Mouse (Mus musculus): ENCODE data around the gene Akt1. TPM values are rescaled to one million over a fixed set of nuclear protein-coding genes. Genes with fewer than 3 reads are reported as not detected.

The Akt1 gene
- polyA plus RNA-seq, 2 experiments from 2014 or later, result 14.6 to 18.4 TPM

- ATAC-seq, result no peak
Measured at GRCm38 (mm10) chr12:112625700-112626099, 49.0 kb downstream of the Akt1 start.

- ATAC-seq, result peak; percentile 43
Measured at GRCm38 (mm10) chr12:112623742-112624141, 50.9 kb downstream of the Akt1 start.

- no peak for ATAC-seq
Measured at GRCm38 (mm10) chr12:112621900-112622299, 52.8 kb downstream of the Akt1 start.

GRCm38 (mm10) chr12:112620354-112621061 is 54.2 kb downstream of the Akt1 start:
- peak; percentile 12 for ATAC-seq

GRCm38 (mm10) chr12:112619686-112620353 is 54.9 kb downstream of the Akt1 start, which contains the start of gene Adssl1:
Gene Adssl1, plus strand, starts transcription at chr12:112620045.
- ATAC-seq, result peak; percentile 36

GRCm38 (mm10) chr12:112618981-112619685 is 55.6 kb downstream of the Akt1 start:
- ATAC-seq, result peak; percentile 63

GRCm38 (mm10) chr12:112617898-112618380 is 56.7 kb downstream of the Akt1 start:
- peak; percentile 61 for ATAC-seq

GRCm38 (mm10) chr12:112617184-112617583 is 57.5 kb downstream of the Akt1 start:
- peak; percentile 44 for ATAC-seq

GRCm38 (mm10) chr12:112616668-112617067 is 58.0 kb downstream of the Akt1 start:
- ATAC-seq, result no peak

GRCm38 (mm10) chr12:112609031-112609430 is 65.7 kb downstream of the Akt1 start:
- no peak for ATAC-seq

- ATAC-seq, result no peak
Measured at GRCm38 (mm10) chr12:112606998-112607397, 67.7 kb downstream of the Akt1 start.

- ATAC-seq, result peak; percentile 89
Measured at GRCm38 (mm10) chr12:112605766-112606165, 68.9 kb downstream of the Akt1 start.

GRCm38 (mm10) chr12:112604709-112605649 is 69.7 kb downstream of the Akt1 start:
- no peak for ATAC-seq

GRCm38 (mm10) chr12:112604022-112604421 is 70.7 kb downstream of the Akt1 start:
- no peak for ATAC-seq

Other genes with a start within 250 kb of the Akt1 start
- gene A530016L24Rik, start 185.4 kb downstream of the Akt1 start, polyA plus RNA-seq (2017; shearing (Covaris generic)), result not detected
- not detected for gene Tmem179, start 158.1 kb downstream of the Akt1 start, polyA plus RNA-seq (2017; shearing (Covaris generic))
- 10 to 100 TPM in 1 of 2 experiments, 1 to 10 TPM in 1; 9.1 to 12.2 TPM for gene Inf2, start 86.1 kb downstream of the Akt1 start, polyA plus RNA-seq (2017; shearing (Covaris generic))
- gene Adssl1, start 54.8 kb downstream of the Akt1 start, polyA plus RNA-seq (2017; shearing (Covaris generic)), result 1 to 10 TPM; 2.0 to 2.3 TPM
- 10 to 100 TPM; 30.9 to 37.1 TPM for gene Siva1, start 30.2 kb downstream of the Akt1 start, polyA plus RNA-seq (2017; shearing (Covaris generic))
- 1 to 10 TPM; 2.8 to 2.9 TPM for gene Zbtb42, start 3.9 kb upstream of the Akt1 start, polyA plus RNA-seq (2017; shearing (Covaris generic))
- 1 to 10 TPM; 2.4 to 4.9 TPM for gene Cep170b, start 45.6 kb upstream of the Akt1 start, polyA plus RNA-seq (2017; shearing (Covaris generic))
- gene Pld4, start 85.8 kb upstream of the Akt1 start, polyA plus RNA-seq (2017; shearing (Covaris generic)), result 1 to 10 TPM; 1.7 to 7.2 TPM
- not detected for gene Ahnak2, start 127.8 kb upstream of the Akt1 start, polyA plus RNA-seq (2017; shearing (Covaris generic))
- gene Clba1, start 134.1 kb upstream of the Akt1 start, polyA plus RNA-seq (2017; shearing (Covaris generic)), result under 1 TPM in 1 of 2 experiments, not detected in 1; 0.22 TPM
- gene Cdca4, start 154.5 kb upstream of the Akt1 start, polyA plus RNA-seq (2017; shearing (Covaris generic)), result 10 to 100 TPM; 70.5 to 85.8 TPM
- gene Gpr132, start 193.3 kb upstream of the Akt1 start, polyA plus RNA-seq (2017; shearing (Covaris generic)), result 100 to 1,000 TPM in 1 of 2 experiments, 10 to 100 TPM in 1; 79.5 to 107 TPM

Data from CD4-positive, CD25-positive, alpha-beta regulatory T cell, adult 4 months (primary cell).